Mouse (Mus musculus) bone marrow, adult 2 months (tissue): ENCODE measurements around the gene Adcy7.

Experiments
- CTCF ChIP-seq: fragments of 200-500 bp; IDR thresholded peaks from 2 replicates; pipeline ENCODE4 v1.5.1; 2011; ENCODE audit warnings: low read length, control low read depth; ENCODE audit not compliant: control insufficient read depth, insufficient read depth
- POLR2A ChIP-seq: fragments of 200-500 bp; IDR thresholded peaks from 2 replicates; pipeline ENCODE4 v1.6.1; 2011; ENCODE audit warnings: low read depth, mild to moderate bottlenecking, control low read depth, low read length, borderline replicate concordance; ENCODE audit not compliant: control insufficient read depth

DNA sequence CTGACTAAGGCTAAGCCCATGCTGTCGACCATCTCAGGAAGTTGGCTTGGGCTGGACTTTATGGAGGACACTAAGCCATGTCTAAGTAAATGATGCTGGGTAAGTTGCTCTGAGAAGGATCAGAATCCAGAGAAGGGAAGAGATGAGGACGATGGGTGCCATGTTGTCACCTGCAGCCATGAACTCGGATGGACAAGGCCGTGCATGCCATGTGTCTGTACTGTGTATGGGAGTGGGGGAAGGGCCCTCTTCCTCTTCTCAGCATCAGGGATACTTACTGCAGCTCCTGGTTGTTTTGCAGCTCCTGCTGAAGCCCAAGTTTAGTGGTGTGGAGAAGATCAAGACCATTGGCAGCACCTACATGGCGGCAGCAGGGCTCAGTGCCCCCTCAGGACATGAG, 53.6 kb downstream of the Adcy7 start:
- TF ChIP-seq CTCF (no peak), POLR2A (no peak)
